Mouse (Mus musculus): ENCODE results near the gene Gm26558.

- no peak for TF ChIP-seq POLR2A (IDR thresholded peaks at IDR 0.05; ENCODE audit: borderline replicate concordance, low read depth, low read length)
- no peak for TF ChIP-seq CTCF (IDR thresholded peaks at IDR 0.05; ENCODE audit: low read depth, low read length)
Measured at GRCm38 (mm10) chr2:70625761-70626160, 36.1 kb downstream of the Gm26558 start.

All from bone marrow macrophage, adult 2 months (primary cell).